Mouse (Mus musculus) ES-E14 (cell line): ENCODE measurements at regions not wholly inside any gene's neighbourhood (a gene's known extent, or its start where the extent isn't known, plus 50 kb on each side); places are given as distances from the start of the nearest gene placed in this dataset.

Source experiments
- CHD2 ChIP-seq: IDR thresholded peaks from 2 replicates; pipeline ENCODE4 v1.6.1; 2014; ENCODE audit warnings: mild to moderate bottlenecking, low read depth, low read length, inconsistent platforms
- HCFC1 ChIP-seq: IDR thresholded peaks from 2 replicates; pipeline ENCODE4 v1.6.1; 2012; ENCODE audit warnings: low read length, inconsistent platforms, borderline replicate concordance; ENCODE audit not compliant: insufficient read depth
- MAFK ChIP-seq: IDR thresholded peaks from 2 replicates; pipeline ENCODE4 v1.6.1; 2014; ENCODE audit warnings: mild to moderate bottlenecking, low read depth, low read length, inconsistent platforms; ENCODE audit not compliant: insufficient read depth
- ZC3H11A ChIP-seq: IDR thresholded peaks from 2 replicates; pipeline ENCODE4 v1.6.1; 2012; ENCODE audit warnings: low read depth, mild to moderate bottlenecking, inconsistent platforms, low read length, borderline replicate concordance
- ZNF384 ChIP-seq: IDR thresholded peaks from 2 replicates; pipeline ENCODE4 v1.6.1; 2012; ENCODE audit warnings: low read depth, low read length, inconsistent platforms

- TF ChIP-seq CHD2 (no peak), ZC3H11A (no peak), ZNF384 (no peak), HCFC1 (no peak), MAFK (no peak)
Measured at GRCm38 (mm10) chr10:126176759-126177473, 210.9 kb downstream of the Lrig3 start.
